Mouse (Mus musculus) limb, embryonic 15.5 days (tissue): Measurements from ENCODE around the gene Ap3b2. TPM values are rescaled to one million over a fixed set of nuclear protein-coding genes. Genes with fewer than 3 reads are reported as not detected.
A peak's percentile ranks its signal among the peaks of the same experiment; 100 is the strongest.

Experiments used
- ATAC-seq: fragments of 200-750 bp; cut with Nextera tagmentation; 2 replicates; pipeline ENCODE4 v1.8.0; 2017; ENCODE audit warnings: low read depth, moderate TSS enrichment; ENCODE audit not compliant: insufficient number of reproducible peaks, low FRiP score, low TSS enrichment
- H3K27ac ChIP-seq: fragments of 300-500 bp; sonication (generic); 2 replicates; pipeline ENCODE4 v1.5.1; 2015; ENCODE audit warnings: moderate library complexity, mild to moderate bottlenecking, inconsistent platforms
- H3K27me3 ChIP-seq: fragments of 300-500 bp; sonication (generic); 2 replicates; pipeline ENCODE4 v1.6.1; 2015; ENCODE audit warnings: inconsistent platforms
- H3K36me3 ChIP-seq: fragments of 300-500 bp; sonication (generic); 2 replicates; pipeline ENCODE4 v1.6.1; 2015; ENCODE audit warnings: inconsistent platforms
- H3K4me1 ChIP-seq: fragments of 300-500 bp; sonication (generic); 2 replicates; pipeline ENCODE4 v1.6.1; 2015; ENCODE audit warnings: inconsistent platforms
- H3K4me2 ChIP-seq: fragments of 300-500 bp; sonication (generic); 2 replicates; pipeline ENCODE4 v1.6.1; 2015; ENCODE audit warnings: mild to moderate bottlenecking, inconsistent platforms
- H3K4me3 ChIP-seq: fragments of 300-500 bp; sonication (generic); 2 replicates; pipeline ENCODE4 v1.5.1; 2015; ENCODE audit warnings: mild to moderate bottlenecking, inconsistent platforms
- H3K9ac ChIP-seq: fragments of 300-500 bp; sonication (generic); 2 replicates; pipeline ENCODE4 v1.6.1; 2015; ENCODE audit warnings: inconsistent platforms
- H3K9me3 ChIP-seq: fragments of 300-500 bp; sonication (generic); 2 replicates; pipeline ENCODE4 v1.6.1; 2016; ENCODE audit warnings: inconsistent platforms
- WGBS: fragments of 180-500 bp; shearing (Covaris S2); methylation state at CpG from one replicate; pipeline ENCODE4 v1.1.7; 2015; 5-methylcytosine and 5-hydroxymethylcytosine counted together
- microRNA counts: library from miRNA; unstranded; fragments of <30 nt; microRNA quantifications from one replicate; lab custom pipeline; 2016
- polyA plus RNA-seq: library from polyadenylated mRNA; unstranded; fragments of >200 nt; fragmentation: Nextera tagmentation; extraction: Ambion mirVana; gene quantifications from 2 replicates; pipeline ENCODE4 v1.2.1, GENCODE M21; 2015

Gene Ap3b2
- polyA plus RNA-seq, 1 experiment from 2014 or later = 0.24 TPM

DNA sequence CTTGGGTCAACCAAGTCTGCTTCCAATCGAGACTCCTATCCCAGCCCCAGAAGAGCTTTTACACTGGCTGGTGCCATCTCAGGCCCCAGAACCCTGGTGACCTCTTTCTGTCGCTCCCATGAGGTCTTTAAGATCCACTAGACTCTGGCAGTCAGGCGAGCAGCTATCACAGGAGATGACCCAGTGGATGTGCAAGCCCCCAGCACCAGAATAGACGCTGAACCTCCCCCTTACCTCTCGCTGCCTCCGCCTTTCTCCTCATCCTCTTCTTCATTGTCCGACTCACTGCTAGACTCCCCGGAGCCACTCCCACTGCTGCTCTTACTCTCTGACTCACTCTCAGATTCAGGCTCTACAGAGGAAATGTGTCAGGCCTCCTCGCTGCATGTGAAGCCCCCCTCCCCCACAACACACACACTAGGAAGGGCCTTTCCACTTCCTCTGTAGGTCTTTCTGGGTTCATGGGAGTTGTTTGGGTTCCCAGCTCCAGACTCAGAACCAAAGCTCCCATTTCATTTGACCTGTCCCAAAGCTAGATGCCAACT, 28.7 kb downstream of the Ap3b2 start:
- no peaks in the 10 kb centered on the region for H3K9me3 ChIP-seq
- H3K9ac ChIP-seq = no peak overlapping the region
- ATAC-seq = no peak
- peaks cover 28% of the 10 kb centered on the region for H3K27me3 ChIP-seq
- no peak overlapping the region for H3K4me2 ChIP-seq
- 73% methylated on average over 9 of the region's 9 CpGs for WGBS
- H3K27ac ChIP-seq = no peak overlapping the region
- H3K36me3 ChIP-seq = no peaks in the 10 kb centered on the region
- no peaks in the 10 kb centered on the region for H3K4me1 ChIP-seq
- H3K4me3 ChIP-seq = no peak overlapping the region

DNA sequence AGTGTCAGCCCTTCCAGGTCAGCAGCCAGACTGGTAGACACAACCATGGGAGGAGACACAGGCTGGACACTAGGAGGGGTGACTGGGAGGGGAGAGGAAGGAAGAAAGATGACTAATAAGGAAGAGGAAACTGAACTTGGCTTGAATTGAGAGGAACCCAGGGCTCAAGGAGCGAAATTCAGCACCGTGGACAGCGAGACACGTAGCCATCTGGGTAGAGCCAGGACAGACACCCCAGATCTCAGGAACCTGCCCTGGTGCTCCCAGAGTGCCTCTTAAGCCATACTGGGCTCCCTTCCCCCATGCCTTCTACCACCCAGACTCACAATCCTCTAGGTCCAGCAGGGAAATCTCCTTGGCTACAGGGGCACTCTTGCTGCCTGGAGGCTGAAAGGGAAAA, 29.6 kb downstream of the Ap3b2 start:
- Histone ChIP-seq H3K27ac (no peak overlapping the region), H3K4me1 (no peaks in the 10 kb centered on the region), H3K9ac (no peak overlapping the region), H3K4me2 (no peak overlapping the region), H3K4me3 (no peak overlapping the region), H3K36me3 (no peaks in the 10 kb centered on the region), H3K9me3 (no peaks in the 10 kb centered on the region), H3K27me3 (peaks cover 33% of the 10 kb centered on the region)
- WGBS = 5% methylated on average over 4 of the region's 4 CpGs
- ATAC-seq = no peak

DNA sequence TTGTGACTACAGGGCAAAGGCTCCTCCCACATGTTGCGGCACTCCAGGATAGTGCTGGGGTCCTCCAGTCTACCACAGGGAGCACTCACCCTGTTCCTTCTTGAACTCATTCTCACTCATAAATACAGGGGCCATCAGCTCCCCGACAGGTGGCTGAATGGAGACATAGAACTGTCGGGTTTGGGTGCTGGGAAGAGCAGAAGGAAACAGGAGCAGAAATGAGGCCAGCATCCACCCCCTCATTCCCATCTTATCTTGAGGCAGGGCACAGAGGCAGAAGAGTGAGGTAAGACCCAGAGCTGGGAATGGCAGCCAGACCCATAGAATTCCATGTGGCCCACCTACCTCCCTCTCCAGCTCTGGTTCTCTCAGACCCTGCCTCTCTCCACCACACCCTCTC, 30.9 kb downstream of the Ap3b2 start:
- H3K9ac ChIP-seq = no peak overlapping the region
- no peak overlapping the region for H3K4me3 ChIP-seq
- H3K4me1 ChIP-seq = no peaks in the 10 kb centered on the region
- H3K27me3 ChIP-seq = peaks cover 45% of the 10 kb centered on the region
- 72% methylated on average over 3 of the region's 3 CpGs for WGBS
- no peak overlapping the region for H3K27ac ChIP-seq
- no peaks in the 10 kb centered on the region for H3K36me3 ChIP-seq
- no peaks in the 10 kb centered on the region for H3K9me3 ChIP-seq
- ATAC-seq = no peak
- H3K4me2 ChIP-seq = no peak overlapping the region

DNA sequence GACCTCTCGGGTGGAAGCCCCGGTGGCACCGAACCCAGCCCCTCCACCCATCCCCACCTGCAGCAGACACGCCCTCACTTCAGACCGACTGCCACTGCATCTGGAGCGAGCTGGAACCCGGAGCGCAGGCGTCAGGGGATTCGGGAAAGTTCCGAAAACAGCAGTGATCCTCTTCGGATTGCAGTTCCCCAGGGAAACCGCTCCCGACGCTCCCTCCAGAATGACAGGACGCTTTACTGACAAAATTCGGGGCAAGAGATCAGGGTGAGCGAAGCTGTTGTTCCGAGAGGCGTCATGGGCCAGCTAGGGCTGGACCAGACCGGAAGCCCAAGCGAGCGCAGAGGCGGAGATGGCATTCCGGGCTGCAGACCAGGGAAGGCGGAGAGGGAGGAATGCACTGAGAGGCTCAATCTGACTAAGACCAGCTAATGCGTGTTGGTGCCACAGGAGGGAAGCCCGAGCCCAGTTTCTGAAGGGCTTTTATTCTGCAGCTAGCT, 38.5 kb downstream of the Ap3b2 start, which contains the start of gene Cpeb1:
TSS of gene Cpeb1 (minus strand) at position 311 of the 497 bp plus-strand sequence.
- no peak within 1 kb of the TSS for H3K27ac ChIP-seq
- H3K9me3 ChIP-seq = no peaks in the 10 kb centered on the region
- H3K27me3 ChIP-seq = peaks cover 84% of the 10 kb centered on the region
- peak within 1 kb of the TSS; percentile 51 for H3K4me3 ChIP-seq
- peak within 1 kb of the TSS; percentile 95 for H3K4me2 ChIP-seq
- ATAC-seq = no peak
- H3K4me1 ChIP-seq = peaks cover 27% of the 10 kb centered on the region
- H3K36me3 ChIP-seq = no peaks in the 10 kb centered on the region
- under 1% methylated on average over 28 of the region's 28 CpGs for WGBS
- H3K9ac ChIP-seq = no peak within 1 kb of the TSS

DNA sequence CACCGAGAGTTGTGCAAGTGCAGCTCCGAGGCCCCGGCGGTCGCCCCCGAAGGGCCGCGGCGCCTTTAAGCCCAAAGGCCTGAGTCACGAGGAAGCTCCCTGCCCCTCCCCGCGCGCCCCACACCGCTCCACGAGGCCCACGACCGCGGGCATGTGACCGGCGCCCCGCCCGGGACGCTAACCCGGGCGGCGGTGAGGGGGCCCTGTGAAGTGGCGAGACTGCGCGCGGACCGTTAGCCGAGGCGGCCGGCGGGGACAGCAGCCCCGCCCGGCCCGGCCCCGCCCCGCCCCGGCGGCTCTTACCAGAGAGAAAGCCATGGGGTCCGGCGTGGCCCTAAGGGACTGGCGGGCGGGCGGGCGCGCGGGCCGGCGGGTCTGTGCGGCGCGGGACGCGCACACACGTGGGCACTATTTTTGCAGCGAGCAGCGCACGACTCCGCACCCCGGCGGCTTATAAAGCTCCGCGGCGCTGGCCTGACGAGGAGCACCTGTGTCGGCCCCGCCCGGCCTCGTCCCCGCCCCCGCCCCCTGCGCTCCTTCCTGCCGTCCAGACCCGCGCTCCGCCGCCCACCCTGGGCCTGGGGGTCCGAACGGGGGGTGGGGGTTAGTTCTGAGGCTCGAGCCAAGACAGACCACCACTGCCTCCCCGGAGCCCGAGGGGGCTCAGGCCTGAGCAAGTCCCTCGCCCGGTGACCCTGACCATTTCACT, 39.2 kb downstream of the Ap3b2 start:
- H3K4me1 ChIP-seq = peaks cover 27% of the 10 kb centered on the region
- no peaks in the 10 kb centered on the region for H3K36me3 ChIP-seq
- H3K9me3 ChIP-seq = no peaks in the 10 kb centered on the region
- peak overlapping the region; percentile 95 for H3K4me2 ChIP-seq
- no peak overlapping the region for H3K9ac ChIP-seq
- under 1% methylated on average over 60 of the region's 87 CpGs for WGBS
- H3K27me3 ChIP-seq = peaks cover 88% of the 10 kb centered on the region
- H3K4me3 ChIP-seq = peak overlapping the region; percentile 51
- H3K27ac ChIP-seq = no peak overlapping the region
- ATAC-seq = no peak

DNA sequence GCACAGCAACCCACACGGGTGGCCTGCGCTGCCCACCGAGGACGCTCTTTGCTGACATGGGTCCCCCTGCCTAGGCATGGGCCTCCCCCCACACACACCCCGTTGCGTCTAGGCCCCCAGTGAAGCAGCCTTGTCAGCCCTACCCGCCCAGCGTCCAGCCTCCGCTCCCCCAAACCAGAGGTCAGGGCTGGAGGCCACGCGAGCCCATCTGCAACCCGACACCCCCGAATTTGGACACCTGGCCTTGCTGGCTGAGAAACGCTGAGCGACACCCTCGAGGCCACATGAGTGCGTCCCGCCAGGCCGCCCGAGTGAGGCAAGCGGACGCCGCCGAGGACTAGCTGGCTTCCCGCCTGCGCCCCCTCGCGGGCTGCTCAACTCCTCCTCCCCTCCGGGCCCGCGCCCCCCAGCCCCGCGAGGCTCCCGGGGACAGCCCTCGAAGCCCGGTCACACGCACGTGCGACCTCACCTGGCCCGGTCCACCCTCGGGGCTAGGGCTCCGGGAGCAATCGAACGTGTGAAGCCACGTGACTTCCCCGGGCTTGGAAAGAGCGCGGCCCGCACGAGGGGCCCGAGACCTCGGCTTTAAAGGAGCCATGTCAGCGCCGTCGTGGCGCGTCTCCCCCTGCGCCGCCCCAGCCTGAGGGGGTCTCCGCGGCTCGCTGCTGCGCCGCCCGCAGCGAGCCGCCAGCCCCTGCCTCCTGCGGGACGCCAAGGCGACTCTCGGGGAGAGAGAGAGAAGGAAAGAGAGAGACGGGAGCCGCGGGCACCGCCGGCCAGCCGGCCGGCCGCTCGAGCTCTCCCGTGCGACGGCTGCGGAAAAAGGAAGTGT, 40.1 kb downstream of the Ap3b2 start:
- H3K4me1 ChIP-seq = peaks cover 27% of the 10 kb centered on the region
- peak overlapping the region; percentile 95 for H3K4me2 ChIP-seq
- 4% methylated on average over 84 of the region's 84 CpGs for whole genome bisulfite sequencing
- no peaks in the 10 kb centered on the region for H3K9me3 ChIP-seq
- H3K9ac ChIP-seq = no peak overlapping the region
- peaks cover 85% of the 10 kb centered on the region for H3K27me3 ChIP-seq
- no peaks in the 10 kb centered on the region for H3K36me3 ChIP-seq
- H3K27ac ChIP-seq = no peak overlapping the region
- H3K4me3 ChIP-seq = peak overlapping the region; percentile 51
- ATAC-seq = no peak

DNA sequence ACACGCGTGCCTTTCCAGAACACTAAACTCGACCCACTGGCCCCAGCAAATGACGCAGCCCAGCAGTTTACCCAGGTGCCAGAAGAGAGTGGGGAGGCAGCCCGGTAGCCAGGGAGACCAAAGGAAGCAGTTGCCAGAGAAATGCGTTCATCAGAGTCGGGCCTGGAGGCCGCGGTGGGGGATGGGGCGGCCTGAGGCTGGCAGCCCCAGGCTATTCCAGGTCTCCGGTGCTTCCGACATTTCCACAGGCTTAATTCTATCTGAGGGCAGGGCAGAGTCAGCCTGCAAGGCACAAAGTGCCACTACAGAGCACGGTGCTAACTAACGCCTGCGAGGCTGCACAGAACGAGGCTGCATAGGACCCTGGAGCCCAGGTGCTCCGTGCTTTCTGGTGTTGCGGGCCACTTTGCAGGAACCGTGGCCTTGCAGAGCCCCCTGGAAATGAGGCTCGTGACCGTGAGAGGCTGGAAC, 40.7 kb downstream of the Ap3b2 start:
- H3K4me3 ChIP-seq = peak overlapping the region; percentile 51; the same call in 1 of the 2 replicates
- 2% methylated on average over 21 of the region's 21 CpGs for WGBS
- ATAC-seq = no peak
- no peaks in the 10 kb centered on the region for H3K36me3 ChIP-seq
- H3K4me2 ChIP-seq = peak overlapping the region; percentile 95
- peaks cover 27% of the 10 kb centered on the region for H3K4me1 ChIP-seq
- H3K27ac ChIP-seq = no peak overlapping the region
- peaks cover 81% of the 10 kb centered on the region for H3K27me3 ChIP-seq
- H3K9ac ChIP-seq = no peak overlapping the region
- H3K9me3 ChIP-seq = no peaks in the 10 kb centered on the region

MicroRNAs encoded within 50 kb of the gene (microRNA counts, 519-probe panel; counts per million panel counts)
- 2,254 counts per million, percentile 43 among the panel's probes with 10 or more counts for microRNA mmu-miR-1839-3p (lab: Ali Mortazavi, UCI)
- 2,869 counts per million, percentile 64 among the panel's probes with 10 or more counts for microRNA mmu-miR-1839-5p (lab: Ali Mortazavi, UCI)

Other genes with a start within 250 kb of the Ap3b2 start
- 1,077 and 1,280 TPM in 2 replicates for gene Rps17, start 148.7 kb downstream of the Ap3b2 start, polyA plus RNA-seq
- gene Cpeb1, start 38.5 kb downstream of the Ap3b2 start, polyA plus RNA-seq = 0.56 and 0.68 TPM in 2 replicates
- not detected in 2 replicates for gene BC048679, start 4.4 kb upstream of the Ap3b2 start, polyA plus RNA-seq
- gene Fsd2, start 73.0 kb upstream of the Ap3b2 start, polyA plus RNA-seq = 1.7 and 6.6 TPM in 2 replicates
- 4.6 TPM in 2 replicates for gene Whamm, start 77.3 kb upstream of the Ap3b2 start, polyA plus RNA-seq
- gene Homer2, start 213.6 kb upstream of the Ap3b2 start, polyA plus RNA-seq = 20.7 and 20.8 TPM in 2 replicates